Mouse (Mus musculus) layer of hippocampus, adult 18-20 months (tissue): ENCODE measurements at regions not wholly inside any gene's neighbourhood (a gene's known extent, or its start where the extent isn't known, plus 50 kb on each side); places are given as distances from the start of the nearest gene placed in this dataset.

Experiments used
- DNase-seq, 2 experiments: peaks; one replicate each; pipeline ENCODE4 v3.0.0; 2022; ENCODE audit warnings: low spot score in 2 of 2

GRCm38 (mm10) chr9:49958890-49959289 lies 160.2 kb upstream of the Ncam1 start:
- no peak for DNase-seq

GRCm38 (mm10) chr9:49954601-49955000 lies 155.9 kb upstream of the Ncam1 start:
- DNase-seq: no peak

- DNase-seq: no peak
Observed at GRCm38 (mm10) chr9:49950321-49950720, 151.6 kb upstream of the Ncam1 start.

GRCm38 (mm10) chr9:49948546-49948945 lies 149.8 kb upstream of the Ncam1 start:
- no peak for DNase-seq

GRCm38 (mm10) chr9:49946857-49947256 lies 148.1 kb upstream of the Ncam1 start:
- DNase-seq: no peak

GRCm38 (mm10) chr9:49935555-49936376 lies 137.0 kb upstream of the Ncam1 start:
- DNase-seq: peak in 1 of 2 experiments; percentile 29

- peak in 1 of 2 experiments; percentile 37 for DNase-seq
Observed at GRCm38 (mm10) chr9:49928041-49928656, 129.4 kb upstream of the Ncam1 start.

- DNase-seq: no peak
Observed at GRCm38 (mm10) chr9:49927281-49927680, 128.6 kb upstream of the Ncam1 start.

- no peak for DNase-seq
Observed at GRCm38 (mm10) chr9:49925796-49926195, 127.1 kb upstream of the Ncam1 start.

- DNase-seq: no peak
Observed at GRCm38 (mm10) chr9:49923981-49924501, 125.3 kb upstream of the Ncam1 start.

- no peak for DNase-seq
Observed at GRCm38 (mm10) chr9:49922770-49923169, 124.0 kb upstream of the Ncam1 start.

GRCm38 (mm10) chr9:49922162-49922561 lies 123.4 kb upstream of the Ncam1 start:
- DNase-seq: no peak

GRCm38 (mm10) chr9:49921306-49921705 lies 122.6 kb upstream of the Ncam1 start:
- DNase-seq: no peak

- peak; percentile 37 to 70 for DNase-seq
Observed at GRCm38 (mm10) chr9:49915046-49915719, 116.5 kb upstream of the Ncam1 start.

GRCm38 (mm10) chr9:49913677-49914076 lies 115.0 kb upstream of the Ncam1 start:
- no peak for DNase-seq

- no peak for DNase-seq
Observed at GRCm38 (mm10) chr9:49912306-49912705, 113.6 kb upstream of the Ncam1 start.

GRCm38 (mm10) chr9:49906306-49906705 lies 107.6 kb upstream of the Ncam1 start:
- no peak for DNase-seq

GRCm38 (mm10) chr9:49905703-49906102 lies 107.0 kb upstream of the Ncam1 start:
- DNase-seq: no peak

GRCm38 (mm10) chr9:49898947-49899346 lies 100.2 kb upstream of the Ncam1 start:
- peak; percentile 37 to 64 for DNase-seq

GRCm38 (mm10) chr9:49884516-49885343 lies 86.0 kb upstream of the Ncam1 start:
- no peak for DNase-seq
